Mouse (Mus musculus) adrenal gland, adult 2 months (tissue): ENCODE results near the gene Ttyh3. TPM values are rescaled to one million over a fixed set of nuclear protein-coding genes. Genes with fewer than 3 reads are reported as not detected.

Experiments
- DNase-seq: peaks from one replicate; pipeline ENCODE4 v3.0.0; 2021
- polyA plus RNA-seq: library from polyadenylated mRNA; depleted of rRNA; stranded (reverse); fragments of >200 nt; gene quantifications from 2 replicates; pipeline ENCODE4 v1.2.3, GENCODE M21; 2012; rRNA removed
- total RNA-seq, 2 experiments: library from RNA; stranded (reverse); gene quantifications; 2 replicates each; pipeline ENCODE4 v1.2.3; 2021

Gene Ttyh3
- total and polyA plus RNA-seq, 3 experiments, result 48.6 to 217 (median 95.9) TPM

GRCm38 (mm10) chr5:140575381-140575866 lies 73.4 kb downstream of the Ttyh3 start:
- peak; percentile 56 for DNase-seq

DNA sequence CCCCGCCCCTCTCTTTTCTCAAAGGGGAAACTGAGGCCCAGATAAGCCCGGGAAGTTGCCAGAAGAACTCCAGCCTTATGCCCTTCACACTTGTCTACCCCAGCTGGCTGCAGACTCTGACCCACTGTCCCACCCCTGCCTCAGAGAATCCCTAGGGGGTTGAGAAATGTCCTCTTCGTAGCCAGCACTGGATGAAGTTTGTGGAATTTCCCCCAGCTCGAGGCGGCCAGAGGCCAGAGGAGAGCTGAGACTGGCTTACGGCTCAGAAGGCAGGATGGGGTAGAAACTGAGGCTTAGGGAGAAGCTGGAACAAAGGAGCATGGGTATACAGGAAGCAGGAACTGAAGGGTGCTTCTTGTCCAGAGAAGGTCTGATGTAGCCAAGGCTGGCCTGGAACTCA lies 76.2 kb downstream of the Ttyh3 start:
- DNase-seq, result peak; percentile 50

DNA sequence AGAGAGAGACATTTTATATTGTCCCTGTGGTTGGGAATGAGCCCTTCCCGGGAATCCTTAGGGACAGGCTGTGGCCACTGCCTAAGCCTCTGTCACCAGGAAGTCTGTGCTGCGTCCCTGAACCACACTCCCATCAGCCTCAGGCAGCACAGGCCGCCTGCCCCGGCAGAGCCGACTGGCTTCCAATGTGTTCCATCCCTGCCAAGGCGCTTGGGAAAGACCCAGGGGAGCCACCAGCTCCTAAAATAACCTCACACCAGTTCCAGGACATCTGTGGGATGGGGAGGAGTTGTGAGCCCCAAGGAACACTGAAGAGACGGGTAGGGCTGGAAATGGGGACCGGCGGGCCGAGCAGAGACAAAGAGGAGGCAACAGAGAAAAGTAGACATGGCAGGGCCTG lies 77.2 kb downstream of the Ttyh3 start:
- peak; percentile 64 for DNase-seq

- no peak for DNase-seq
Observed at GRCm38 (mm10) chr5:140571201-140571600, 77.6 kb downstream of the Ttyh3 start.

Other genes starting within 250 kb of the Ttyh3 start
- gene Eif3b, start 229.7 kb downstream of the Ttyh3 start, total RNA-seq, result 100 to 1,000 TPM; 161 to 186 TPM
- 86.3 and 128 TPM in 2 replicates for gene Eif3b, start 229.7 kb downstream of the Ttyh3 start, polyA plus RNA-seq
- gene Gm4869, start 203.4 kb downstream of the Ttyh3 start, total RNA-seq, result under 1 TPM; 0.10 to 0.14 TPM
- gene Gm4869, start 203.4 kb downstream of the Ttyh3 start, polyA plus RNA-seq, result 0.03 and 0.10 TPM in 2 replicates
- gene Chst12, start 143.5 kb downstream of the Ttyh3 start, total RNA-seq, result 10 to 100 TPM in 1 of 2 experiments, 1 to 10 TPM in 1; 9.7 to 17.4 TPM
- gene Chst12, start 143.5 kb downstream of the Ttyh3 start, polyA plus RNA-seq, result 16.6 and 16.7 TPM in 2 replicates
- not detected for gene Grifin, start 84.0 kb downstream of the Ttyh3 start, total RNA-seq
- gene Grifin, start 84.0 kb downstream of the Ttyh3 start, polyA plus RNA-seq, result not detected in 2 replicates
- 10 to 100 TPM in 1 of 2 experiments, 1 to 10 TPM in 1; 9.5 to 14.5 TPM for gene Lfng, start 41.7 kb downstream of the Ttyh3 start, total RNA-seq
- gene Lfng, start 41.7 kb downstream of the Ttyh3 start, polyA plus RNA-seq, result 59.0 and 60.2 TPM in 2 replicates
- gene Iqce, start 53.3 kb upstream of the Ttyh3 start, total RNA-seq, result 10 to 100 TPM; 13.5 to 23.5 TPM
- 19.3 and 19.6 TPM in 2 replicates for gene Iqce, start 53.3 kb upstream of the Ttyh3 start, polyA plus RNA-seq
- 10 to 100 TPM; 16.9 to 18.8 TPM for gene Brat1, start 56.0 kb upstream of the Ttyh3 start, total RNA-seq
- 42.9 and 46.4 TPM in 2 replicates for gene Brat1, start 56.0 kb upstream of the Ttyh3 start, polyA plus RNA-seq
- 1 to 10 TPM in 1 of 2 experiments, under 1 TPM in 1; 0.52 to 1.1 TPM for gene Amz1, start 75.1 kb upstream of the Ttyh3 start, total RNA-seq
- gene Amz1, start 75.1 kb upstream of the Ttyh3 start, polyA plus RNA-seq, result 1.5 and 1.6 TPM in 2 replicates
- gene Gna12, start 181.4 kb upstream of the Ttyh3 start, total RNA-seq, result 100 to 1,000 TPM; 116 to 121 TPM
- 153 and 200 TPM in 2 replicates for gene Gna12, start 181.4 kb upstream of the Ttyh3 start, polyA plus RNA-seq